Mouse (Mus musculus) embryonic facial prominence, embryonic 13.5 days (tissue): ENCODE measurements around the gene Atp6v0a1. TPM values are rescaled to one million over a fixed set of nuclear protein-coding genes. Genes with fewer than 3 reads are reported as not detected.
A peak's percentile ranks its signal among the peaks of the same experiment; 100 is the strongest.

ENCODE experiments used
- ATAC-seq: fragments of 200-750 bp; cut with Nextera tagmentation; 2 replicates; pipeline ENCODE4 v1.8.0; 2017; ENCODE audit warnings: low read depth; ENCODE audit not compliant: insufficient number of reproducible peaks, insufficient read depth, low FRiP score, low TSS enrichment
- H3K27ac ChIP-seq: fragments of 300-500 bp; sonication (generic); 2 replicates; pipeline ENCODE4 v1.5.1; 2015; ENCODE audit warnings: moderate library complexity, mild to moderate bottlenecking, inconsistent platforms
- H3K27me3 ChIP-seq: fragments of 300-500 bp; sonication (generic); 2 replicates; pipeline ENCODE4 v1.6.1; 2015; ENCODE audit warnings: mild to moderate bottlenecking, inconsistent platforms
- H3K36me3 ChIP-seq: fragments of 300-500 bp; sonication (generic); 2 replicates; pipeline ENCODE4 v1.6.1; 2015; ENCODE audit warnings: mild to moderate bottlenecking, inconsistent platforms
- H3K4me1 ChIP-seq: fragments of 300-500 bp; sonication (generic); 2 replicates; pipeline ENCODE4 v1.6.1; 2015; ENCODE audit warnings: inconsistent platforms
- H3K4me2 ChIP-seq: fragments of 300-500 bp; sonication (generic); 2 replicates; pipeline ENCODE4 v1.6.1; 2015; ENCODE audit warnings: moderate library complexity, mild to moderate bottlenecking, inconsistent platforms
- H3K4me3 ChIP-seq: fragments of 300-500 bp; sonication (generic); 2 replicates; pipeline ENCODE4 v1.5.1; 2015; ENCODE audit warnings: mild to moderate bottlenecking, inconsistent platforms
- H3K9ac ChIP-seq: fragments of 300-500 bp; sonication (generic); 2 replicates; pipeline ENCODE4 v1.6.1; 2015; ENCODE audit warnings: mild to moderate bottlenecking, inconsistent platforms
- H3K9me3 ChIP-seq: fragments of 300-500 bp; sonication (generic); 2 replicates; pipeline ENCODE4 v1.6.1; 2016; ENCODE audit warnings: inconsistent platforms
- whole genome bisulfite sequencing: fragments of 180-500 bp; shearing (Covaris S2); methylation state at CpG from one replicate; pipeline ENCODE4 v1.1.7; 2015; ENCODE audit warnings: mixed read lengths; 5-methylcytosine and 5-hydroxymethylcytosine counted together
- polyA plus RNA-seq: library from polyadenylated mRNA; unstranded; fragments of >200 nt; fragmentation: Nextera tagmentation; extraction: Ambion mirVana; gene quantifications from 2 replicates; pipeline ENCODE4 v1.2.1, GENCODE M21; 2015

The Atp6v0a1 gene
- polyA plus RNA-seq, 1 experiment from 2014 or later: 33.2 TPM

DNA sequence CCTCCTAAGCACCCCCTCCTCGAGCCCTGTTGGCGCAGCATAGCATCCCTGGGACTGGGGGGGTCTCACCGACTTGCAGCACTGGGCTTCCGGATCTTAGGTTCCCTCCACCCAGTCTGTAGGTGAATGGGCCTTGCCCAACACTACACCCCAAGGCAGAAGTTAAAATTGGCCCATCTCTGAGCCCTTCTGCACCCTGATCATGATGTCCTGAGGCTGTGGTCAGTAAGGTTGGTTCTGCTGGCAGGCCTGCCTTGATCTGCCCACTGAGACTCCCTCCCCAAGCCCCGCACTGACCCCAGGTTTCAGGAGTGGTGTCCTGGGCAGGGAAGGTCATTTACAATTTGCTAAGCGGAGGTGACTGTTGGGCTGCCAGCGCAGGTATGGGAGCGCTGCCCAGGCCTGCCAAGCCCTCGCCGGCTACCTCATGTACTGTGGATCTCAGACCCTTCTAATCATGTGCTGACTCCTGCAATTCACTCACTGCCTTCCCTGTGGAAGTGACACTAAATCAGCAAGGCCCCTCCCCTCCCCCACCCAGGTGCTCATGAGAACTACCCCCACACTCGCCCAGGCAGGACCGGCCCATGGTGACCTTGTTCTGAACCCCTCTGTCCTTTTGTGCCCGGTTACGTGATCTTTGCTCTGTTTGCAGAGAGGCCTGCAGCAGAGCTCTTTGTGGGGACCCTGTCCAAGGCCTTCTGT lies 53.9 kb downstream of the Atp6v0a1 start:
- peaks cover 15% of the 10 kb centered on the region for H3K36me3 ChIP-seq
- peak overlapping the region; percentile 89 for H3K27ac ChIP-seq
- H3K4me3 ChIP-seq: no peak overlapping the region
- H3K9me3 ChIP-seq: no peaks in the 10 kb centered on the region
- no peaks in the 10 kb centered on the region for H3K27me3 ChIP-seq
- 72% methylated on average over 14 of the region's 14 CpGs for WGBS
- peaks cover 55% of the 10 kb centered on the region for H3K4me1 ChIP-seq
- ATAC-seq: no peak
- H3K9ac ChIP-seq: peak overlapping the region; percentile 54; the same call in 1 of the 2 replicates
- H3K4me2 ChIP-seq: 0 out of 2 replicates have a peak overlapping the region, but pooled peaks have one; percentile 20

- no peak overlapping the region for H3K4me3 ChIP-seq
- peak overlapping the region; percentile 20; the same call in 1 of the 2 replicates for H3K4me2 ChIP-seq
- ATAC-seq: no peak
- peak overlapping the region; percentile 54 for H3K9ac ChIP-seq
- peaks cover 51% of the 10 kb centered on the region for H3K4me1 ChIP-seq
- WGBS: 37% methylated on average over 12 of the region's 12 CpGs
- H3K9me3 ChIP-seq: no peaks in the 10 kb centered on the region
- peaks cover 3% of the 10 kb centered on the region for H3K27me3 ChIP-seq
- H3K27ac ChIP-seq: peak overlapping the region; percentile 89
- peaks cover 15% of the 10 kb centered on the region for H3K36me3 ChIP-seq
These were observed 54.5 kb downstream of the Atp6v0a1 start for GRCm38 (mm10) chr11:101063676-101064327.

DNA sequence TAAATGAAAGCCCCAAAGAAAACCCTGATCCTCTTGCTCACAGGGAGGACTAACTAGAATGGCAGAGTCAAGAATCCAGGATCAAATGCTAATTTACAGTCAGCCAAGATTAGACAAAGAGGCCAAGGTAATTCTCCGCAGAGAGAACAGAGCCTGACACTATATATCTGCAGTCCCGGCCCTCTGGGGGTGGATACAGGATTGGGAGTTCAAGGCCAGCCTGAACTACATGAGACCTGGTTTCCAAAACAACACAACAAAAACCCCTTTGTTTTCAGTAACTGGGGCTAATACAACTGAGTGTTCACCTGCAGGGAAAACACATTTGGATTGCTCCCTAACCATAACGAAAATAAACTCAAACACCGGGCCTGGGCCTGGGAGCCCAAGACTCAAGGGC lies 55.2 kb downstream of the Atp6v0a1 start:
- Histone ChIP-seq H3K4me2 (no peak overlapping the region), H3K4me3 (no peak overlapping the region), H3K4me1 (peaks cover 54% of the 10 kb centered on the region), H3K9ac (0 out of 2 replicates have a peak overlapping the region, but pooled peaks have one; percentile 54), H3K36me3 (peaks cover 15% of the 10 kb centered on the region), H3K27me3 (peaks cover 8% of the 10 kb centered on the region), H3K9me3 (no peaks in the 10 kb centered on the region), H3K27ac (peak overlapping the region; percentile 89)
- no peak for ATAC-seq
- 68% methylated on average over 4 of the region's 4 CpGs for WGBS

DNA sequence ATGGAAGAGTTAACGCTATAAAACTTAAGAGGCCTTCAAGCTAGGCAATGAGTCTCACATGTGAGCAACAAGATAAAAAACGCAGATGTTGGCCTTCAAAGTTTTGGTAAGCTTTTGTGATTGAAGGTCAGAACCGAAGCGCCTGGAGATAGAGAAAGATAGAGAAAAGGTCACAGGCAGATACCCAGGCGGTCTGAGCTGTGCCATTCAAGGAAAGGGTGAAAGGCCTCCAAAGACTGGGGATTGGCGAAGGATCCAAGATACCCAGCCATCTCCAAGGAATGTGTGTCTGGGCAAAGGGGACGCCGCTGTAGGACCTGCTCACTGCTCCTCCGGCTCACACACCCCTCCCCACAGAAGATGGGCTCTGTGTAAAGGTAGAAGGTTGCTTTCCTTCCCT lies 55.8 kb downstream of the Atp6v0a1 start:
- WGBS: 91% methylated on average over 9 of the region's 9 CpGs
- no peak overlapping the region for H3K27ac ChIP-seq
- ATAC-seq: no peak

GRCm38 (mm10) chr11:101066549-101067412 lies 57.5 kb downstream of the Atp6v0a1 start:
- Histone ChIP-seq H3K27ac (no peak overlapping the region), H3K4me2 (peak overlapping the region; percentile 59), H3K4me1 (peaks cover 45% of the 10 kb centered on the region), H3K36me3 (peaks cover 12% of the 10 kb centered on the region), H3K9ac (no peak overlapping the region; the same call in 1 of the 2 replicates), H3K4me3 (peak overlapping the region; percentile 24), H3K9me3 (no peaks in the 10 kb centered on the region), H3K27me3 (peaks cover 22% of the 10 kb centered on the region)
- WGBS: 22% methylated on average over 18 of the region's 18 CpGs
- ATAC-seq: no peak

More for the DNA sequence above, 55.8 kb downstream of the Atp6v0a1 start:
- Histone ChIP-seq H3K9me3 (no peaks in the 10 kb centered on the region), H3K27me3 (peaks cover 8% of the 10 kb centered on the region), H3K9ac (no peak overlapping the region), H3K4me2 (no peak overlapping the region), H3K4me1 (peaks cover 51% of the 10 kb centered on the region), H3K4me3 (no peak overlapping the region), H3K36me3 (peaks cover 15% of the 10 kb centered on the region)

DNA sequence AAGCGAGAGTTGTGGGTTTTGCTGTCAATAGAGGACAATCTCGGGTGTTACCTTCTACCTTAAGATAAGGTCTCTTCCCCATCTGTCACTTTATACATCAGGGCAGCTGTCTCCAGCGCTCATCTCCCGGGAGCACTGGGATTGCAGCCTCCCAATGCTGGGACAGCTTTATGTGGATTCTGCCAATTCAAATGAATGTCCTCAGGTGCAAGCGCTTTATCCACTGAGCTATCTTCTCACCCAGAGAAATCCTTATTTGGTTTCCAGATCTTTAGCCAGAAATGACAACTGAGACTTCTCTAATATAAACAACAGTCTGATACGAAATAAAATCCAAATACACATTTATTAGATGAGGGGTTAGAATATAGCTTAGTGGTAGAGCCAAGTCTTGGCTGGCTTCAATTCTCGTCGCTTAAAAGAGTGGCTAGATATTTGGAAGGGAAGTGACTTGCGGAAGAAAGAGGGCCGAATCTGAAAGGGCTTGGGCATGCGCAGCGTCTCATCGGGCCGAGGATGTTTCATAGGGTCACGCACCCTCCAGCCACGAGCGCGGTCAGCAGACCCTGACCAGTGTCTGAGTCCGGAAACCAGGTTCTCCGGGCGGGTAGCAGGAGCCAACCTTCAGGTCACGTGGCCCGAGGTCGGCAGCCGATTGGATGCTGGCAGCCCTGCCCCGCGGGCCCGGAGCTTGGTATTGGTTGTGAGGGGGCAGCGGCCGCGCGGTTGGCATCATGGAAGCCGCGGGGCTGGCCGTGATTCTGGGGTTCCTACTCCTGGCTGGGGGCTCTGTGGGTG lies 60.3 kb downstream of the Atp6v0a1 start, which contains the start of gene Naglu:
TSS of gene Naglu (plus strand) at position 622 of the 798 bp plus-strand sequence.
- WGBS: 4% methylated on average over 35 of the region's 35 CpGs
- H3K4me2 ChIP-seq: peak within 1 kb of the TSS; percentile 98
- peak within 1 kb of the TSS; percentile 72 for H3K4me3 ChIP-seq
- ATAC-seq: peak; percentile 73
- H3K27me3 ChIP-seq: peaks cover 32% of the 10 kb centered on the region
- H3K4me1 ChIP-seq: peaks cover 22% of the 10 kb centered on the region
- no peaks in the 10 kb centered on the region for H3K36me3 ChIP-seq
- no peak within 1 kb of the TSS for H3K27ac ChIP-seq
- H3K9ac ChIP-seq: peak within 1 kb of the TSS; percentile 79
- no peaks in the 10 kb centered on the region for H3K9me3 ChIP-seq

GRCm38 (mm10) chr11:101070189-101070527 lies 60.9 kb downstream of the Atp6v0a1 start:
- ATAC-seq: peak; percentile 34; the same call in 1 of the 2 replicates
- no peaks in the 10 kb centered on the region for H3K9me3 ChIP-seq
- H3K4me2 ChIP-seq: peak overlapping the region; percentile 98
- WGBS: under 1% methylated on average over 36 of the region's 36 CpGs
- peaks cover 21% of the 10 kb centered on the region for H3K4me1 ChIP-seq
- H3K9ac ChIP-seq: peak overlapping the region; percentile 79
- peaks cover 32% of the 10 kb centered on the region for H3K27me3 ChIP-seq
- peak overlapping the region; percentile 72 for H3K4me3 ChIP-seq
- no peak overlapping the region for H3K27ac ChIP-seq
- H3K36me3 ChIP-seq: no peaks in the 10 kb centered on the region

DNA sequence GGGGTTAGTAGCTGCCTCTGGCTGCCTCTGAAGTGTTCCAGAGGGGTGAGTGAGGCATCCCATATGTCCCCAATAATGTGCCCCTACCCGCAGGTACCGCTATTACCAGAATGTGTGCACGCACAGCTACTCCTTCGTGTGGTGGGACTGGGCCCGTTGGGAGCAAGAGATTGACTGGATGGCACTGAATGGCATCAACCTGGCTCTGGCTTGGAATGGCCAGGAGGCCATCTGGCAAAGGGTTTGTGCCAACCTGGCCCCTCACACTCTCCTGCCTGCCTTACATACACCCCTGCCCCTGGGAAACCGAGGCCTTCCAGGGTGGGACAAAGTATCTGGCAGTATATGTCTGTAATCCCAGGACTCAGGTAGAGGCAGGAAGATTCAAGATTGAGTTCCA lies 61.7 kb downstream of the Atp6v0a1 start:
- no peaks in the 10 kb centered on the region for H3K9me3 ChIP-seq
- ATAC-seq: no peak
- peaks cover 21% of the 10 kb centered on the region for H3K4me1 ChIP-seq
- H3K4me3 ChIP-seq: no peak overlapping the region; the same call in 1 of the 2 replicates
- no peaks in the 10 kb centered on the region for H3K36me3 ChIP-seq
- no peak overlapping the region for H3K9ac ChIP-seq
- H3K27me3 ChIP-seq: peaks cover 32% of the 10 kb centered on the region
- no peak overlapping the region for H3K27ac ChIP-seq
- peak overlapping the region; percentile 98 for H3K4me2 ChIP-seq
- 68% methylated on average over 6 of the region's 6 CpGs for WGBS

DNA sequence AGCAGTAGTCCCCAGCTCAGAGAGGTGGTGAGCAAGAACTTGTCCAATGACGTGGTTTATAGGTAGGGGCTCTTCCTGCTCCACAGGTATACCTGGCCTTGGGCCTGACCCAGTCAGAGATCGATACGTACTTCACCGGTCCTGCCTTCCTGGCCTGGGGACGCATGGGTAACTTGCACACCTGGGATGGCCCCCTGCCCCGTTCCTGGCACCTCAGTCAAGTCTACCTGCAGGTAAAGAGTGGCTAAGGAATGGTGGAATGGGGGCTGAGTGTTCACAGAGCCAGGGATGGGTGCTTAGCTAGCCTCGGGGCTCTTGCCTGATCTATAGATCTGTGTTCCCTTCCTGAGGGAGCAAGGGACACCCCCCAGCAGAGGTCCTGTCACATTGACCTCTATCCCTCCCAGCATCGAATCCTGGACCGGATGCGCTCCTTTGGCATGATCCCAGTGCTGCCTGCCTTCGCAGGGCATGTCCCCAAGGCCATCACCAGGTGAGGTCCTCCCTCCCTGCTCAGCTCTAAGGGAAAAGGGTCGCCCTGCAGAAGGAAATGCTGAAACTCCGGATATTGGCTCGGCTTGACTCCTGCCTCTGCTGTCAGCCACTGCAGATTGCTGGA lies 62.7 kb downstream of the Atp6v0a1 start:
- no peak for ATAC-seq
- Histone ChIP-seq H3K27ac (no peak overlapping the region), H3K9ac (no peak overlapping the region), H3K27me3 (peaks cover 41% of the 10 kb centered on the region), H3K36me3 (no peaks in the 10 kb centered on the region), H3K9me3 (no peaks in the 10 kb centered on the region), H3K4me1 (peaks cover 16% of the 10 kb centered on the region), H3K4me2 (no peak overlapping the region), H3K4me3 (no peak overlapping the region)
- WGBS: 63% methylated on average over 14 of the region's 14 CpGs

DNA sequence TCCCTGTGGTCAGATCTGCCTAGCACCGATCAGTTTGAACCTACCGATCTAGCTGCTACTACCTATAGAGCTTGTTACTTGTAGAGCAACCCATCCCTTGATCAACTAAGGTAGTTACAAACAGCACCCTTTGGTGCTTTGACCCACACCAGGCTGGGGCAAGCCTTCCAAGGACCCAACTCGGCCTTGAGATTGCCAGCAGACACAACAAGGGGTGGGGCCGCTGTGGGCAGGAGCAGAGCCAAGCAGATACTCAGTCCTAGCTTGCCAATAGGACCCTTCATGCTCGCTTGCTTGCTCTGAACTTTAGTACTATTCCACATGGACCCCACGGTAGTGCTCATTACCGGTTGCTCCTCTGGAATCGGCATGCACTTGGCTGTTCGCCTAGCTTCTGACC lies 68.9 kb downstream of the Atp6v0a1 start, which contains the start of gene Hsd17b1:
TSS of gene Hsd17b1 (plus strand) at position 291 of the 400 bp plus-strand sequence.
- 0 out of 2 replicates have a peak within 1 kb of the TSS, but pooled peaks have one; percentile 24 for H3K4me3 ChIP-seq
- no peaks in the 10 kb centered on the region for H3K36me3 ChIP-seq
- no peak for ATAC-seq
- H3K4me2 ChIP-seq: peak within 1 kb of the TSS; percentile 49; the same call in 1 of the 2 replicates
- WGBS: 69% methylated on average over 9 of the region's 9 CpGs
- no peaks in the 10 kb centered on the region for H3K9me3 ChIP-seq
- H3K4me1 ChIP-seq: peaks cover 16% of the 10 kb centered on the region
- no peak within 1 kb of the TSS for H3K9ac ChIP-seq
- H3K27me3 ChIP-seq: peaks cover 61% of the 10 kb centered on the region
- no peak within 1 kb of the TSS for H3K27ac ChIP-seq
